Mouse (Mus musculus) heart, adult 11 months (tissue): ENCODE measurements around the gene Tbc1d12.

ENCODE experiments used
- DNase-seq: peaks from one replicate; pipeline ENCODE4 v3.0.0; 2022

The Tbc1d12 gene

DNA sequence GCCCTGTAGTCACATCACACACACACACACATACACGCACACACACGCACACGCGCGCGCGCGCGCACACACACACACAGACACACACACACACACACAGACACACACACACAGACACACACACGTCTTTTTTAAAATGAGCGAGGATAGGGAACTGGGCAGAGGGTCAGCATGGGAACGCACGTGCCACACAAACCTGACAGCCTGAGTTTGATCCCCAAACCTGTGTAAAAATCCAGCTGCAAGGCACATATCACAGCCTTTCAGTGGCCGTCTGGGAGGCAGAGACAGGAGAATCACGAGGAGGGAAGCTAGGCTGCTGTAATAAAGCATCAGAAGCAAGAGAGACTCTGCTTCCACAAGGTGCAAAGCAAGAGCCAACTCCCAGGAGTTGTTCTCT, 78.5 kb downstream of the Tbc1d12 start:
- peak; percentile 64 for DNase-seq

DNA sequence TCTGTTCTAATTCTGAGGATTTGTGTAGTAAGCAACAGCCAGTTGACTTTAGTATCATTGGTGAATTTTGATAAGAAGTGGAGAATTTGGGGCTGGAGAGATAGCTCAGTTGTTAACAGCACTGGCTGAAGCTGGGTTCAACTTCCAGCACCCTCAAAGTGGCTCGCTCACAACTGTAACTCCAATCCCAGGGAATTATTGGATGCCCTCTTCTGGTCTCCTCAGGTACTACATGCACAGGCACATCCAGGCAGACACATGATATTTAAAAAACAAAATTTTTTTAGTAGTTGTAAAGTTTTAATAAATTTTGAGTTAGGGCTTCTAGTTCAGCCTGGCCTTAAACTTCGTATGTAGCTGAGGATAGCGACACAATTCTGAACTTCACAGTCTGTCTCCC, 79.3 kb downstream of the Tbc1d12 start:
- DNase-seq = peak; percentile 71

DNA sequence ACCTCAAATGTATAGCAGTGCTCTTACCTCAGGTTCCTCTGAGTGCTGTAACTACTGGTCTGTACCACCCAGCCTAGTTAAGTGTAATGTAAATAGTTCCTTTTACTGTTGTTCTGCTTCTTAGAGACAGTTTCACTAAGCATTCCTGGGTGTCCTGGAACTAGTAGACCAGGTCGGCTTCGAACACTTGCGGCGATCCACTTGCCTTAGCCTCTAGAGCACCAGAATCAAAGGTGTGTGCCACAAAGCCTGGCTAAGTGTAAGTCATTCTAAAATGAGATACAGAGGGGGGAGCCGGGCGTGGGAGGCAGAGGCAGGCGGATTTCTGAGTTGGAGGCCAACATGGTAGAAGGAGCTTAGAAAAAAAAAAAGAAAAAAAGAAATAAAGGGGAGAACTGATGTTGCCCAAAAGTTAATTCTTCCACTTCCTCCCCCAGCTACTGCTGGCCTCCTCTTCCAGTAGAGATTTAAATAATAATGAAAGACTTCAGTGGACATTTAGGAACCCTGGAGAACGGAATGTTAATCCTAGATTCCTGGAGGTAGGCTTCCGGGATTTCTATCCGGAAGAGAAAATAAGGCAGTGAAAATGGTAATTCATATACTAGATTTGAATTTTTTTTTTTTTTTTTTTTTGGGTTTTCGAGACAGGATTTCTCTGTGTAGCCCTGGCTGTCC, 92.2 kb downstream of the Tbc1d12 start:
- DNase-seq = no peak

DNA sequence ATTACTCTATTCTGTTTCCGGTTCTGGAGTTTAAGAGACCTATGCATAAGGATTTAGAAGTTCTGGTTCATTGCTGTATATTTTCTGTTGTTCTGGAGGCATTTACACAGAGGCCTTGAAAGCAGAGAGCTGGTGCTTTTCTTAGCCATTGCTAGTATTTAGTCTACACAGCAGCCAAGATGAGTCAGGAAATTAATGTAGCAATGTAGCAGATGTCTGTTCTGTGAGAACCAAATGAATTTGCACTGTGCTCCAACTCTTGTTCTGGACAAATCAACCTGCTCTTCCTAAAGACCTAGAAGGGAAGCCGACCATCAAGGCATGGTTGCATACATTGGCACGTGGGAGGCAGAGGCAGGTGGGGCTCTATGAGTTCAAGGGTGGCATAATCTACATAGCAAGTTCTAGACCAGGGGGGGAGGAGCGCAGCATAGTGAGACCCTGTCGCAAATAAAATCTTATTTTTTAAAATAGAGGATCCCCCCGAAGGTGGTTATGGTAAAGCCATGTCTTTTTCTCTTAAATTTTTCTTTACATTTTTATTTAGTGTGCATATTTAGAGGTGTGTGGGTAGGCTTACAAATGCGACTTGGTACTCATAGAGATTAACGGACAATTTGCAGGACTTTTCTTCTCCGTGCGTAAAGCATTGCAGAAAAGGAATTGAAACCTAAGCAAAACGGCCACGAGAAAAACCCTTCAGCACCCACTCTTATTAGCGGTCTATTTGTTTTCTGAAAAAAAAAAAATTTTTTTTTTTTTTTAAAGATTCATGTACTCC, 93.3 kb downstream of the Tbc1d12 start:
- DNase-seq = no peak

DNA sequence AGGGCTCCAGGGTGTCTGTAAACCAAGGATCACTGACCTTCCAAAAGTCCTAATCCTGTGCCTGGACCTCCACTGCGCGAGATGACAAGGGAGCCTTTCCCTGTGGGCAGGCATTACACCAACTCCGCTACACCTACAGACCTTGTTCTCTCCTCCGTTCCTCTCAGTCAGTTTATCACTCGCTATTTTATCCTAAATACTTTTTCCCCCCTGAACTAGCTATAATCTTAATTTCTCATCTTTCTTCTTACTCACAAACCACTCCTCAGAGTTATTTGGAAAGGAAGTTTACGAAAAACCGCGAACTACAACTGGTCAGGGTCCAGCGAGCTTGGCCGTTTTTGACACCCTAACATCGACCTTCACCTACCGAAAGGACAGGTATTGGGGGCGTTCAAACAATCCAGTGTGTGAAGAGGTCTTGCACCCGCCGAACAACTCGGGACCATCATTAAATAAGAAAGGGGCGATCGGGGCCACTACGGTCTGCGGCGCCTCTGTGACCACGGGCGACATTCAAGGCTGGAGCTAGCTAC, 93.9 kb downstream of the Tbc1d12 start:
- no peak for DNase-seq

DNA sequence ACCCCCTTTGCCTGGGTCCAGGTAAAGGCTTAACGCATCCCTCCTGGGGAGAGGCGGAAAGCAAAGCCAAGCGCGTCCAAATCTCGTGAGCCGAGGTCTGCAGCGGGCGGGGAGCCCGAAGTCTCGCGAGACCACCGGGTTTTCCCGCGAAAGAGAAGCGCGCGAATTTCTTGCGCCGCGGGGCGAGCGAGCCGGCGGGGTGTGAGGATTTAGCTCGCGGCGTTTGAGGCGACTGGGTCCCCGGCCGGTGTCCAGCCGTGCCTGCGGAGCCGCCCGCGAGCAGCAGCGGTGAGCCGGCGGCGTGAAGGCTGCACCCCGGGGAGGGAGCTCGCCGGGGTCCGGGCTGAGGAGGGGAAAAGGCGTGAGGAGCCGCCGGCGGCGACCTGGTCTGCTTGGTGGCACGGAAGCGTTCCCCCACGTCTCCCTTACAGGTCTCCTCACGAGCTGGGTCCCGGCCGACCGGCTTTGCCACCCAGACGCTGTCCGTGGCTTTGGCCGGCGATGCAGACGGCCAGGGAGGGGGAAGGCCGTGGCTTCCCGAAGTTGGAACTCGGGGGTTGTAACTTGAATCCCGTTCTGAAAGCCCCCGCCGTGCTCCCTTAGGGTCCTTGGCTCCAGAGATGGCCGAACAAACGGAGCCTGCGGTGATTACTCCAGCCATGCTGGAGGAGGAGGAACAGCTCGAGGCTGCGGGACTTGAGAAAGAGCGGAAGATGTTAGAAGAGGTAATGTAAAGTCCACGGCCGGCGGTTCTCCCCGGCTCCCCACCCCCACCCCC, 94.6 kb downstream of the Tbc1d12 start, which contains the start of gene Hells:
Gene Hells, plus strand, starts transcription at position 128 of the 778 bp plus-strand sequence.
- DNase-seq = peak; percentile 97

DNA sequence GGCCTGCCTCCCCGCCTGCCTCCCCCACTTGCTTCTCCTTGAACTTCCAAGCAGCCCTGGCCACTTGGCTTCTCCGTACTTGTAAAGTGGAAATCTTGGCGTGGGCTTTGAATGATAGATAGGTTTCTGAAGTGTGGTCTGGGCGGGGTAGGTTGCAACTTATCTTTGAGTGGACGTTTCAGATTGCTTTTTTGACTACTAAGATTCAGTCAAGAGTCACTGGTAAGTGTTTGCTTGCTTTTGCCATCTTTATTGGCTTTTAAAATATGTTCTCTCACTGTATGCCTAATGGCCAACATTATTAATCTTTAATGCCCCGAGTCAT, 95.1 kb downstream of the Tbc1d12 start:
- no peak for DNase-seq

DNA sequence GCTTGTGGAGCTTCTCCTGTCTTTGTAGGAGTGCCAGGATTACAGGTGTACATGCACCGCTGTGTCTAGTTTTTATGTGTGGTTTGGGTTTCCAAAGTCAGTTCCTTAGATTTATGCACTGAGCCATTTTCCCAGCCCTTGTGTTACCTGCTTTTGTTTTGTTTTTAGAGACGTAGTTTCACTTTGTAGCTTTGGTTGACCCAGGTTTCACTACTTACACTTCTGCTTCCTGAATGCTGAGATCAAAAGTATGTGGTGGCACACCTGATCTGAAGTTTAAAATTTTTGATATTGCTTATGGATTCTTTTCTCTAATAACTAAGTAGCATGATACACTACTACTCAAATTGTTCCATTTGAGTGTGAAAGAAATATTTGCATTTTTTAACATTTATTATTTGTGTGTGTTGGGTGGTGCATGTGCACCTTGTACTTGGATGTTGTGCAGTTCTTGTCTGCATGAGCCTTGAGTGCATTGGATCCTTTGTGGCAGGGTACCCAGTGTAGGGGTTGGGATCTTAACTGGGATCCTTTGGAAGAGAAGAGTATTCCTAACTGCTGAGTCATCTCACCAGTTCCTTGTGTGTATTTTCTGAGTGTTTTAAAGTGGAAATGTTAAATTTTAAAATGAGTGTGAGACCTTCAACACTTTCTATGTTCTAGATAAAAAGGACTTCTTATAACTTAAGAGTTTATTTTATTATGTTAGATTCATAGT, 108.4 kb downstream of the Tbc1d12 start:
- DNase-seq = no peak
